Mouse (Mus musculus): ENCODE data around the gene Rtn4rl1. TPM values are rescaled to one million over a fixed set of nuclear protein-coding genes. Genes with fewer than 3 reads are reported as not detected.
A peak's percentile ranks its signal among the peaks of the same experiment; 100 is the strongest.

Gene Rtn4rl1
- polyA plus RNA-seq, 1 experiment from 2014 or later = 16.5 TPM

- peaks cover 33% of the 10 kb centered on the region for H3K36me3 ChIP-seq
- peaks cover 38% of the 10 kb centered on the region for H3K4me1 ChIP-seq (replicated peaks)
- H3K4me3 ChIP-seq = no peak overlapping the region
- no peak overlapping the region for H3K9ac ChIP-seq
- H3K27me3 ChIP-seq = 0 out of 2 replicates have a peak, but pooled peaks cover 4% of the 10 kb centered on the region
- H3K27ac ChIP-seq (replicated peaks) = peak overlapping the region; percentile 42; the same call in 1 of the 2 replicates
- no peak overlapping the region for H3K4me2 ChIP-seq
- H3K9me3 ChIP-seq = no peaks in the 10 kb centered on the region
- 79% methylated on average over 9 of the region's 9 CpGs for WGBS
- ATAC-seq (ENCODE audit: low read depth) = no peak
These were observed 107.4 kb downstream of the Rtn4rl1 start for GRCm38 (mm10) chr11:75300954-75301353.

GRCm38 (mm10) chr11:75304797-75305196, 111.2 kb downstream of the Rtn4rl1 start:
- WGBS = 78% methylated on average over 9 of the region's 9 CpGs
- Histone ChIP-seq H3K36me3 (peaks cover 68% of the 10 kb centered on the region), H3K4me2 (no peak overlapping the region), H3K4me1 (replicated peaks) (peaks cover 14% of the 10 kb centered on the region), H3K4me3 (no peak overlapping the region), H3K27ac (replicated peaks) (no peak overlapping the region), H3K27me3 (no peaks in the 10 kb centered on the region), H3K9ac (no peak overlapping the region), H3K9me3 (no peaks in the 10 kb centered on the region)
- ATAC-seq (ENCODE audit: low read depth) = no peak

- Histone ChIP-seq H3K27me3 (no peaks in the 10 kb centered on the region), H3K36me3 (peaks cover 83% of the 10 kb centered on the region), H3K9ac (no peak overlapping the region), H3K27ac (replicated peaks) (no peak overlapping the region), H3K4me2 (no peak overlapping the region), H3K9me3 (no peaks in the 10 kb centered on the region), H3K4me3 (no peak overlapping the region), H3K4me1 (replicated peaks) (no peaks in the 10 kb centered on the region)
- 88% methylated on average over 4 of the region's 4 CpGs for WGBS
- ATAC-seq (ENCODE audit: low read depth) = no peak
These were observed 115.1 kb downstream of the Rtn4rl1 start for GRCm38 (mm10) chr11:75308650-75309049.

- Histone ChIP-seq H3K9ac (no peak overlapping the region), H3K9me3 (no peaks in the 10 kb centered on the region), H3K4me3 (no peak overlapping the region), H3K4me1 (replicated peaks) (no peaks in the 10 kb centered on the region), H3K27ac (replicated peaks) (no peak overlapping the region), H3K27me3 (no peaks in the 10 kb centered on the region), H3K4me2 (no peak overlapping the region), H3K36me3 (peaks cover 85% of the 10 kb centered on the region)
- no peak for ATAC-seq (ENCODE audit: low read depth)
- WGBS = 78% methylated on average over 8 of the region's 8 CpGs
These were observed 117.2 kb downstream of the Rtn4rl1 start for GRCm38 (mm10) chr11:75310813-75311212.

GRCm38 (mm10) chr11:75311751-75312150, 118.2 kb downstream of the Rtn4rl1 start:
- H3K27ac ChIP-seq (replicated peaks) = no peak overlapping the region
- H3K4me1 ChIP-seq (replicated peaks) = no peaks in the 10 kb centered on the region
- peaks cover 81% of the 10 kb centered on the region for H3K36me3 ChIP-seq
- no peak overlapping the region for H3K4me2 ChIP-seq
- H3K4me3 ChIP-seq = no peak overlapping the region
- no peaks in the 10 kb centered on the region for H3K27me3 ChIP-seq
- no peak for ATAC-seq (ENCODE audit: low read depth)
- H3K9me3 ChIP-seq = no peaks in the 10 kb centered on the region
- H3K9ac ChIP-seq = no peak overlapping the region
- WGBS = 87% methylated on average over 6 of the region's 6 CpGs

DNA sequence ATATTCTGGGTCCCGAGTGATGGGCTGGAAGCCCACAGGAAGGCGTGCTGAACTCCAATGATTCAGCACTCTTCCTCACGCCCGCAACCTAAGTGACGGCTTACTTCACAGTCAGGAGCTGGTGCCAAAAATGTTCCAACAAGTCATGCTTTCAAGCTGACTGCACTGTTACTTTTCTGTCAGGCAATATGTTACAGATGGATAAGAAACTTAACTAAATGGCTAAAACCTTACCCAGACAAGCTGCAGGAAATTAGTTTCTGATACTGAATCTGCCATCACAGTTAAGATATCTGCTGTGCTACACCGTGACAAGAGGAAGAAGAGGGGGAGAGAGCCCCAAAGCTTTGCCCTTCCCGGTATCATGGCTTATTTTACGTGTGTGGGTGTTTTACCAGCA, 120.3 kb downstream of the Rtn4rl1 start:
- Histone ChIP-seq H3K9me3 (no peaks in the 10 kb centered on the region), H3K4me1 (replicated peaks) (peaks cover 6% of the 10 kb centered on the region), H3K4me2 (no peak overlapping the region), H3K9ac (no peak overlapping the region), H3K27me3 (no peaks in the 10 kb centered on the region), H3K27ac (replicated peaks) (no peak overlapping the region), H3K4me3 (no peak overlapping the region), H3K36me3 (peaks cover 69% of the 10 kb centered on the region)
- no peak for ATAC-seq (ENCODE audit: low read depth)
- WGBS = 93% methylated on average over 8 of the region's 8 CpGs

MicroRNAs within 50 kb of the gene (microRNA counts, 519-probe panel; counts per million panel counts)
- microRNA mmu-miR-132 = 4,050 counts per million, percentile 65 among the panel's probes with 10 or more counts
- microRNA mmu-miR-212 = not detected

Small RNA genes lying within 50 kb of the gene (microRNA-seq; reads per million reads assigned to microRNA genes)
- gene Mir132 (420 reads per million, percentile 74 among the genes with 10 or more reads in this experiment), gene Mir212 (35.4 reads per million, percentile 40 among the genes with 10 or more reads in this experiment)

Other genes with a start within 250 kb of the Rtn4rl1 start
- 7.4 and 9.2 TPM in 2 replicates for gene Hic1, start 24.3 kb upstream of the Rtn4rl1 start, polyA plus RNA-seq (2015; fragmentation: Nextera tagmentation; extraction: Ambion mirVana)
- 18.6 and 20.5 TPM in 2 replicates for gene Ovca2, start 14.9 kb upstream of the Rtn4rl1 start, polyA plus RNA-seq (2015; fragmentation: Nextera tagmentation; extraction: Ambion mirVana)
- gene Dph1, start 2.5 kb upstream of the Rtn4rl1 start, polyA plus RNA-seq (2015; fragmentation: Nextera tagmentation; extraction: Ambion mirVana) = 13.7 and 15.0 TPM in 2 replicates
- 50.5 and 51.1 TPM in 2 replicates for gene Rpa1, start 154.5 kb downstream of the Rtn4rl1 start, polyA plus RNA-seq (2015; fragmentation: Nextera tagmentation; extraction: Ambion mirVana)
- gene Smyd4, start 154.7 kb downstream of the Rtn4rl1 start, polyA plus RNA-seq (2015; fragmentation: Nextera tagmentation; extraction: Ambion mirVana) = 12.8 and 16.0 TPM in 2 replicates
- gene Serpinf1, start 228.9 kb downstream of the Rtn4rl1 start, polyA plus RNA-seq (2015; fragmentation: Nextera tagmentation; extraction: Ambion mirVana) = 60.8 and 74.9 TPM in 2 replicates
- 0.25 TPM in 1 of 2 replicates, not detected in the other for gene Serpinf2, start 245.8 kb downstream of the Rtn4rl1 start, polyA plus RNA-seq (2015; fragmentation: Nextera tagmentation; extraction: Ambion mirVana)

Data from neural tube, embryonic 13.5 days (tissue).